In the genomic region with DNA sequence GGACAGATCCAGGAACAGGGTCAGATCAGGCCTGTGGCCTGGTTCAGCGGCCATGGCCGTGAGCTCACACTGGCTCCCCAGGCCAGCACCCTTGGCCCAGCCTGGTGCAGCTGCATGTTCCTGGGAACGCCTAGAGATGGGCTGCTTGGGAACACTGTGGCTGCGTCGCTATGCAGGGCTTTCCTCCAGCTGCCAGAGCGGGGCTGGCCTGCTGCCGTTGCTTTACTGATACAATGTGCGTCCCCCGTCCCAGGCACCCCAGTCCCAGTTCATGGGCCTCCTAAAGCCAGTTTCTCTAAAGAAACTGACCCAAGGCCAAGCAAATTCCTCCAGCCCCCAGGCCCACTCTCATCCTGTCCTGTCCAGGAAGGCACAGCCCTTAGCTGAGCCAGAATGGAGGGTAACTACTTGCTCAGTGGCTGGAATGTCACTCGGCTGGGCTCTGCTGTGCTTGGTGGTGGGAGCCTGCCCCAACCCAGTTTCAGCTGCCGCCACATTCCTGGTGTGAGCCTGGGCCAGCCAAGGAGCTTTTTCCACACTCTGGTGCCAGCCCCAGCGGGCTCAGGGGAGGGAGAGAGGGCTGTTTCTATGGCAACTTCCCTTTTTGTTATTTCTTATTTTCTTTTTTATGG, we compare ENCODE assay signal across 9 mouse cellular contexts. TPM values are rescaled to one million over a fixed set of nuclear protein-coding genes. Genes with fewer than 3 reads are reported as not detected.
DNase-seq lines count a peak whose midpoint lies in the region; ATAC-seq and TF ChIP-seq lines count a peak whose summit lies in the region.
"Had no signal": no experiment of that assay in that cellular context is flagged by ENCODE, and none has a peak within 500 bp of the region (broad histone marks: within the 10 kb centered on the region; RNA-seq: fewer than 3 reads in every experiment).

No protein-coding gene starts in this region.

- H3K27ac ChIP-seq in spleen, adult 2 months (ENCODE audit: insufficient read depth, low read length) = 0 out of 2 replicates have a peak overlapping the region, but pooled peaks have one; percentile 3
- H3K27ac ChIP-seq in gastrocnemius, adult 2 months = peak overlapping the region; percentile 90
- peak overlapping the region; percentile 88 for H3K27ac ChIP-seq in hindbrain, embryonic 12.5 days

- no peak for TF ChIP-seq CTCF in spleen, adult 2 months (IDR thresholded peaks at IDR 0.05; ENCODE audit: extremely low read depth, insufficient read depth, insufficient read length, insufficient replicate concordance)
- no peak for TF ChIP-seq CTCF in gastrocnemius, adult 2 months (IDR thresholded peaks at IDR 0.05)

- intact Hi-C loops in gastrocnemius, adult 2 months (cut with DNase I) = no loop called here

- H3K4me2 ChIP-seq in hindbrain, embryonic 12.5 days (replicated peaks) = no peak overlapping the region

- no peak for TF ChIP-seq POLR2A in spleen, adult 2 months (IDR thresholded peaks at IDR 0.05; ENCODE audit: low read depth, low read length)

- no peaks in the 10 kb centered on the region for H3K27me3 ChIP-seq in spleen, adult 2 months (ENCODE audit: control insufficient read depth, insufficient read depth, low read length)
- H3K27me3 ChIP-seq in hindbrain, embryonic 12.5 days = no peaks in the 10 kb centered on the region

- H3K9ac ChIP-seq in hindbrain, embryonic 12.5 days = 0 out of 2 replicates have a peak overlapping the region, but pooled peaks have one; percentile 39

- H3K4me1 ChIP-seq in spleen, adult 2 months (ENCODE audit: control insufficient read depth, insufficient read depth, insufficient read length) = no peaks in the 10 kb centered on the region
- peaks cover 44% of the 10 kb centered on the region for H3K4me1 ChIP-seq in hindbrain, embryonic 12.5 days

- H3K4me3 ChIP-seq in spleen, adult 2 months (ENCODE audit: extremely low read depth, insufficient read depth, insufficient read length) = no peak overlapping the region
- H3K4me3 ChIP-seq in gastrocnemius, adult 2 months = peak overlapping the region; percentile 17
- H3K4me3 ChIP-seq in hindbrain, embryonic 12.5 days = no peak overlapping the region

- H3K36me3 ChIP-seq in spleen, adult 2 months (ENCODE audit: control insufficient read depth, insufficient read depth, low read length) = no peaks in the 10 kb centered on the region
- no peaks in the 10 kb centered on the region for H3K36me3 ChIP-seq in hindbrain, embryonic 12.5 days
- H3K36me3 ChIP-seq: G1E had no signal

- ATAC-seq in hindbrain, embryonic 12.5 days (ENCODE audit: low FRiP score) = peak; percentile 85
- peak; percentile 21; the same call in 1 of the 2 replicates for ATAC-seq in megakaryocyte, adult 5-6 weeks (ENCODE audit: poor library complexity, severe bottlenecking)

- 81% methylated on average over 12 of the region's 12 CpGs for WGBS in spleen, adult 2 months
- WGBS in hindbrain, embryonic 12.5 days = 33% methylated on average over 12 of the region's 12 CpGs

- no peak for DNase-seq in spleen, adult 2 months (ENCODE audit: low read depth in 1 of 2, low spot score in 2 of 2)
- DNase-seq in spleen, postnatal 36 days (ENCODE audit: low spot score in 2 of 2) = no peak
- DNase-seq in gastrocnemius, adult 2 months = peak; percentile 91
- peak; percentile 43 to 66 for DNase-seq in left cerebral cortex, adult 8-10 months (ENCODE audit: low spot score in 2 of 2)
- peak; percentile 58 for DNase-seq in right cerebral cortex, postnatal 4 days
- DNase-seq in MN1 (ENCODE audit: low spot score) = no peak

- no peaks in the 10 kb centered on the region for H3K9me3 ChIP-seq in hindbrain, embryonic 12.5 days (replicated peaks)
- H3K9me3 ChIP-seq: G1E had no signal

RNA-seq across cellular contexts. Expression of a gene that starts 57.6 kb away (rescaled TPM):
- 3.6 and 3.7 TPM in 2 replicates for polyA plus RNA-seq in spleen, adult 2 months (2012; rRNA removed)
- 1 to 10 TPM; 1.3 TPM for total RNA-seq in gastrocnemius, adult 2 months (2021)
- polyA plus RNA-seq in hindbrain, embryonic 12.5 days (2016; fragmentation: Nextera tagmentation; extraction: Ambion mirVana) = 7.7 and 8.0 TPM in 2 replicates
- 10 to 100 TPM; 10.2 to 19.4 (median 12.9) TPM for total RNA-seq in left cerebral cortex, adult 8-10 months (2022)
- total RNA-seq in megakaryocyte, adult 5-6 weeks (2015) = 0.71 TPM in 1 of 2 replicates, not detected in the other
- total RNA-seq in megakaryocyte, adult 5-6 weeks (2017) = 0.95 and 1.1 TPM in 2 replicates

RNA-seq across cellular contexts. Expression of a gene that starts 57.8 kb away (rescaled TPM):
- polyA plus RNA-seq in spleen, adult 2 months (2012; rRNA removed) = 37.7 and 44.1 TPM in 2 replicates
- total RNA-seq in gastrocnemius, adult 2 months (2021) = 10 to 100 TPM; 54.8 to 59.3 TPM
- 130 and 137 TPM in 2 replicates for polyA plus RNA-seq in hindbrain, embryonic 12.5 days (2016; fragmentation: Nextera tagmentation; extraction: Ambion mirVana)
- total RNA-seq in left cerebral cortex, adult 8-10 months (2022) = 10 to 100 TPM; 63.3 to 69.9 (median 64.2) TPM
- 133 and 141 TPM in 2 replicates for total RNA-seq in megakaryocyte, adult 5-6 weeks (2015)
- 116 and 130 TPM in 2 replicates for total RNA-seq in megakaryocyte, adult 5-6 weeks (2017)

Comparison
In these comparisons a context has a peak if more than half of its experiments do, and no peak if none do; other contexts are left out.
1. DNase-seq: peak in gastrocnemius, adult 2 months (single experiment), left cerebral cortex, adult 8-10 months (2 of 2) and right cerebral cortex, postnatal 4 days (single experiment); none in spleen, adult 2 months (0 of 2), spleen, postnatal 36 days (0 of 2) and MN1 (single experiment).
2. H3K27ac ChIP-seq: peak in every context shown above with its lines; median percentile 90 in gastrocnemius, adult 2 months; 88 in hindbrain, embryonic 12.5 days; 3 in spleen, adult 2 months.
3. RNA of a gene that starts 57.6 kb away (total RNA-seq): 10.2 to 19.4 TPM in left cerebral cortex, adult 8-10 months; 1.3 TPM in gastrocnemius, adult 2 months and 0.71 to 1.1 TPM in megakaryocyte, adult 5-6 weeks; every median in the first group is over 4 times any median in the second.